Mouse (Mus musculus) erythroid progenitor cell, adult 5-6 weeks (primary cell): ENCODE measurements around the gene Myo1g. TPM values are rescaled to one million over a fixed set of nuclear protein-coding genes. Genes with fewer than 3 reads are reported as not detected.

Source experiments
- ATAC-seq: replicated peaks from 2 replicates; pipeline ENCODE4 v1.8.0; 2016; ENCODE audit warnings: moderate number of reproducible peaks, mild to moderate bottlenecking, moderate TSS enrichment, inconsistent platforms; ENCODE audit not compliant: poor library complexity, low FRiP score, severe bottlenecking
- total RNA-seq, 2 experiments: library from RNA; stranded (forward) in 1 of 2; stranded (reverse) in 1 of 2; fragments of 150-400 nt in 1 of 2; fragments of 186-747, 209-891 nt in 1 of 2; gene quantifications; 2 replicates each; pipeline versions ENCODE4 v1.2.3 to v1.2.4; 2015 to 2017; ENCODE audit warnings: low replicate concordance in 2 of 2

The Myo1g gene
- total RNA-seq, 2 experiments from 2014 or later = 6.3 TPM

DNA sequence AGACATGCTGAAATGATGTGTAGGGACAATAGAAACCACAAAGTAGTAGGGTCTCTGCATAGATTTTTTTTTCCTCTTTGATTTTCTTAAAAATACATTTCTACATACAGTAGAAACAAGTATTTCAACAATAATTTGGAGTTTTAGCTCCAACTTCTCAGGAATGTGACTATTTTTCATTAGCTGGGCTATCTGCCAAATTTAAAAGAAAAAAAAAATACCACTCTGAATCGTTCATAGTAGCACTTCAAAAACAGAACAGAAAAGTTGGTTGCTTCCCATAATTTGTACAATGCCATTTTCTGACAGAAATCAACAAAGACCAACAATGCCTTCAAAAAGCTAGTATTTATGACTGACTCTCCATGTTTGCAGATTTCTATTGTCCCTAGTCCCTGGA, 49.3 kb downstream of the Myo1g start:
- ATAC-seq = no peak

DNA sequence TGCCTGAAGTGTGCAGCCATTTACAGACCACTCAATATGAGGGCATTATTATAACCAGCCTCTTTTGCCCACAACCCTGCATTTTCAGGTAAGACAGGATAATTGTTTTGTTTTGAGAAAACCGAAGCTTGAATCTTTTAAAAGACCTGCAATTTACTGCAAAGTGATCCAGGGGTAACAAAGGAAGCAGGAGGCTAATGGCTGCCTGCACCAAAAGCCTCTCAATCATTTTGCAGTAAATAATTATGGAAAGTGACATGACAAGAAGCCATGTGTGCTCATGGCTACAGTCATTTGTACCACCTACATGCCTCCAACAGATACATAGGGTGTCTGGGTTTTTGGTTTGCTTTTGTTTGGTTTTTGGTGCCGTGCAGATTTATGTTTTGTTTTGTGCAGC, 49.7 kb downstream of the Myo1g start:
- no peak for ATAC-seq

DNA sequence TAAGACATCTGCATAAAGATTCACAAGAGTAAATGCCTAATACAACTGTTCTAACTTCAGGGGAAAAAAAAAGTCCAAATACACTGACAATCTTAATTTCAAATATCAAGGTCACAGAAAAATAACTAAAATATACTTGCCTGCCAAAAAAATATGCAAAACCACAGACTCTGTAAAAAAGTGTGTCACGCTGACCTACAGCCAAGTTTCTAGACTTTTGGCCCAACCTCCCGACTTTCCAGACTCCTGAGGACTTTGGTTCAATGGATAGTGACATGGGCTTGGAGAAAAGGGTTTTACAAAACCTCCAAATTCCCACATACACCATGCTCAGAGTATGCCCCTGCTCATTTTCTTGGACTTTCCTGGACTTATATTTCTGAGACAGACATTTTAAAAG, 52.2 kb downstream of the Myo1g start:
- no peak for ATAC-seq

- peak; percentile 80 for ATAC-seq
Observed at GRCm38 (mm10) chr11:6465122-6465521, 55.6 kb downstream of the Myo1g start.

DNA sequence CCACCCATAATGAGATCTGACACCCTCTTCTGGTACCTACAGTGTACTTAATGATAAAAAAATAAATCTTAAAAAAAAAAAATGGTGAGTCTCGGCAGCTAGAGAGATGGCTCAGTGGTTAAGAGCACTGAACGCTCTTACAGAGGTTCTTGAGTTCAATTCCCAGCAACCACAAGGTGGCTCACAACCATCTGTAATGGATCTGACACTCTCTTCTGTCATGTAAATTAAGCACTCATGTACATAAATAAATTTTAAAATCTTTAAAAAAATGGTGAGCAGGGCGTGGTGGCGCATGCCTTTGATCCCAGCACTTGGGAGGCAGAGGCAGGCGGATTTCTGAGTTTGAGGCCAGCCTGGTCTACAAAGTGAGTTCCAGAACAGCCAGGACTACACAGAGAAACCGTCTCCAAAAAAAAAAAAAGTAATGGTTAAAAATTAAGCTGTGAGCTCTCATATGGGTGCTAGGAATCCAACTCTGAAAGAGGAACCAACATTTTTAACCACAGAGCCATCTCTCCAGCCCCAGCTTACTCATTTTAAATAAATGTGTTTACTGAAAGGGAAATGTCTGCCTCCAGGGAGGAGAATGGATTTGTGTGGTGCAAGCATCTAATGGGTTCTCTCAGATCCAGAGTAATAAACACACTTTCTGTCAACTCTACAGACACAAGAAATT, 57.5 kb downstream of the Myo1g start:
- no peak for ATAC-seq

Other genes with a start within 250 kb of the Myo1g start
- gene Tmed4, start 246.1 kb downstream of the Myo1g start, total RNA-seq (2015; ENCODE audit: low replicate concordance) = 13.4 and 13.7 TPM in 2 replicates
- gene Tmed4, start 246.1 kb downstream of the Myo1g start, total RNA-seq (2017; ENCODE audit: low replicate concordance) = 5.1 and 12.1 TPM in 2 replicates
- gene Ogdh, start 229.3 kb downstream of the Myo1g start, total RNA-seq (2015; ENCODE audit: low replicate concordance) = 112 and 117 TPM in 2 replicates
- gene Ogdh, start 229.3 kb downstream of the Myo1g start, total RNA-seq (2017; ENCODE audit: low replicate concordance) = 81.0 and 99.9 TPM in 2 replicates
- gene Zmiz2, start 131.9 kb downstream of the Myo1g start, total RNA-seq (2015; ENCODE audit: low replicate concordance) = 16.6 and 17.6 TPM in 2 replicates
- 5.1 and 7.8 TPM in 2 replicates for gene Zmiz2, start 131.9 kb downstream of the Myo1g start, total RNA-seq (2017; ENCODE audit: low replicate concordance)
- 1,149 and 1,152 TPM in 2 replicates for gene Ppia, start 105.5 kb downstream of the Myo1g start, total RNA-seq (2015; ENCODE audit: low replicate concordance)
- gene Ppia, start 105.5 kb downstream of the Myo1g start, total RNA-seq (2017; ENCODE audit: low replicate concordance) = 288 and 328 TPM in 2 replicates
- 180 and 209 TPM in 2 replicates for gene H2afv, start 76.5 kb downstream of the Myo1g start, total RNA-seq (2015; ENCODE audit: low replicate concordance)
- gene H2afv, start 76.5 kb downstream of the Myo1g start, total RNA-seq (2017; ENCODE audit: low replicate concordance) = 100 and 160 TPM in 2 replicates
- gene Purb, start 45.0 kb downstream of the Myo1g start, total RNA-seq (2015; ENCODE audit: low replicate concordance) = 40.7 and 50.7 TPM in 2 replicates
- 41.3 and 43.5 TPM in 2 replicates for gene Purb, start 45.0 kb downstream of the Myo1g start, total RNA-seq (2017; ENCODE audit: low replicate concordance)
- gene Ccm2, start 25.9 kb upstream of the Myo1g start, total RNA-seq (2015; ENCODE audit: low replicate concordance) = 18.7 and 30.6 TPM in 2 replicates
- gene Ccm2, start 25.9 kb upstream of the Myo1g start, total RNA-seq (2017; ENCODE audit: low replicate concordance) = 9.8 and 31.8 TPM in 2 replicates
- not detected in 2 replicates for gene Nacad, start 85.1 kb upstream of the Myo1g start, total RNA-seq (2015; ENCODE audit: low replicate concordance)
- gene Nacad, start 85.1 kb upstream of the Myo1g start, total RNA-seq (2017; ENCODE audit: low replicate concordance) = 0.98 and 2.7 TPM in 2 replicates
- gene Tbrg4, start 105.1 kb upstream of the Myo1g start, total RNA-seq (2015; ENCODE audit: low replicate concordance) = 10.1 and 21.8 TPM in 2 replicates
- gene Tbrg4, start 105.1 kb upstream of the Myo1g start, total RNA-seq (2017; ENCODE audit: low replicate concordance) = 3.1 and 9.2 TPM in 2 replicates
- not detected in 2 replicates for gene Wap, start 117.7 kb upstream of the Myo1g start, total RNA-seq (2015; ENCODE audit: low replicate concordance)
- not detected in 2 replicates for gene Wap, start 117.7 kb upstream of the Myo1g start, total RNA-seq (2017; ENCODE audit: low replicate concordance)
- gene Ramp3, start 137.6 kb upstream of the Myo1g start, total RNA-seq (2015; ENCODE audit: low replicate concordance) = 2.5 TPM in 1 of 2 replicates, not detected in the other
- gene Ramp3, start 137.6 kb upstream of the Myo1g start, total RNA-seq (2017; ENCODE audit: low replicate concordance) = not detected in 2 replicates